Mouse (Mus musculus) C2C12 (cell line): ENCODE results near the gene Ppp1r1b.

ENCODE experiments used
- CEBPB ChIP-seq: IDR thresholded peaks from one replicate; pipeline ENCODE4 v1.6.1; 2011; ENCODE audit warnings: low read depth, mild to moderate bottlenecking, control low read depth, moderate library complexity
- CTCF ChIP-seq: IDR thresholded peaks from one replicate; pipeline ENCODE4 v1.5.1; 2011; ENCODE audit not compliant: control insufficient read depth, insufficient read depth, insufficient read length
- MAX ChIP-seq: IDR thresholded peaks from one replicate; pipeline ENCODE4 v1.6.1; 2011; ENCODE audit warnings: mild to moderate bottlenecking, control low read depth
- USF1 ChIP-seq: IDR thresholded peaks from one replicate; pipeline ENCODE4 v1.6.1; 2011; ENCODE audit warnings: low read depth, mild to moderate bottlenecking, control low read depth, moderate library complexity

DNA sequence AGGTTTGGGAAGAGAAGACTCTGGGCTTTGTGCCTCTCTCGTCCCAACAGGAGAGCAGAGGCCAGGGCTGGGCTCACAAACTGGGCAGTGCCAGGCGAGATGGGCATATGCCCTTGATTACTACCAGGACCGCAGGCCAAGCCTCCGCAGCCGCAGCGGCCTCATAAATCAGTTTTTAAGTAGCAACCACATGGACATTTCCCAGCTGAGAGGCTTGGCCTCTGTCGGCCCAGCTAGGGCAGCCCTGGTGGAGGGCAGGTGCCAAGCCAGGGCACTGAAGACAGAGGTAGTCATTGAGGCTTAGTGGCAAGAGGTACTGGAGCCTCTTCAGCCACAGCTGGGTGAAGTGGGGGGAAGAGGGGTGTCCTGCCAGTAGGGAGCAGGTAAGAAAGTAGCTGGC is 30.7 kb upstream of the Ppp1r1b start:
- TF ChIP-seq MAX, result no peak
- no peak for TF ChIP-seq CTCF
- TF ChIP-seq CEBPB, result no peak
- no peak for TF ChIP-seq USF1
